Mouse (Mus musculus): ENCODE measurements around the gene Agap1.

DNA sequence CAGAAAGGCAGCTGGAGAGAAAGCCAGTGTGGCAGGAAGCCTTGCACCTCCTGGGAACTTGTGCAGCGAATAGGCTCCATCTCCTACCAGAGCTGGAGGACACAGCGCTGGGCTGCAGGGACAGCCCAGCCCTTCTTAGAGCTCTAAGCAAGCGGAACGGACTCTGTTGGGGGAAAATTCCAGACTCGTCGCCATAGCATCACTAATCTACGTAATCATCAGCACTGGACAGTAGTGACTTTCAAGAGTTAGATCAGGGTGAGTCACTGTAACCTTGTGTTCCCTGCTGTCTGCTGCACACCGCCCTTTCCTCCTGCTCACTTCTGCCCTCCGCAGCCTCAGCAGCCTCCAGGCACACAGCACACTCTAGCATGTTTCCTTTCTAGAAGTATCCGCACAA, 234.3 kb downstream of the Agap1 start:
- TF ChIP-seq POLR2A (IDR thresholded peaks at IDR 0.05; ENCODE audit: insufficient read depth, low read depth, low read length) (no peak), CTCF (IDR thresholded peaks at IDR 0.05; ENCODE audit: insufficient read depth, low read depth, low read length) (no peak)
